Mouse (Mus musculus): ENCODE data around the gene Slc48a1. TPM values are rescaled to one million over a fixed set of nuclear protein-coding genes. Genes with fewer than 3 reads are reported as not detected.
A peak's percentile ranks its signal among the peaks of the same experiment; 100 is the strongest.

The Slc48a1 gene
- polyA plus RNA-seq, 1 experiment: 133 TPM

DNA sequence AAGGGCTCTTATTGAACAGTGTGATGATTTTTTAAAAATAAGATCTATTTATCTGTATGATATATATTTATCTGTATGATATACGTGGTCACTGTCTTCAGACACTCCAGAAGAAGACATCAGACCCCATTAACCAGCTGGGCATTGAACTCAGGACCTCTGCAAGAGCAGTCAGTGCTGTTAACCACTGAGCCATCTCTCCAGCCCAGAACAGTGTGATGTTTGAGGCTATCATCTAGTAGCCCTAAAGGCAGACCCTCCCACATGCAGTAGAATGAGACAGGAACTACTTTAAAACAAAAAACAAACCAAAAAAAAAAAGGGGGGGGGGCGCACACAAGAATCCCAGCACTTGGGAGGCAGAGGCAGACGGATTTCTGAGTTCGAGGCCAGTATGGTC is 30.8 kb upstream of the Slc48a1 start:
- no peaks in the 10 kb centered on the region for H3K4me1 ChIP-seq (ENCODE audit: control insufficient read depth, insufficient read depth, low read length)
- H3K27me3 ChIP-seq (ENCODE audit: control insufficient read depth, insufficient read depth, low read length): no peaks in the 10 kb centered on the region
- no peak for TF ChIP-seq POLR2A (IDR thresholded peaks at IDR 0.05; ENCODE audit: borderline replicate concordance, insufficient read depth, low read length)
- TF ChIP-seq CTCF (IDR thresholded peaks at IDR 0.05; ENCODE audit: borderline replicate concordance, insufficient read depth, low read depth, low read length): no peak
- no peak for DNase-seq
- 93% methylated on average over 4 of the region's 4 CpGs for WGBS
- H3K4me3 ChIP-seq (replicated peaks; ENCODE audit: insufficient read depth, low read depth, low read length): no peak overlapping the region
- no peak overlapping the region for H3K27ac ChIP-seq (ENCODE audit: insufficient read depth, low read length)

DNA sequence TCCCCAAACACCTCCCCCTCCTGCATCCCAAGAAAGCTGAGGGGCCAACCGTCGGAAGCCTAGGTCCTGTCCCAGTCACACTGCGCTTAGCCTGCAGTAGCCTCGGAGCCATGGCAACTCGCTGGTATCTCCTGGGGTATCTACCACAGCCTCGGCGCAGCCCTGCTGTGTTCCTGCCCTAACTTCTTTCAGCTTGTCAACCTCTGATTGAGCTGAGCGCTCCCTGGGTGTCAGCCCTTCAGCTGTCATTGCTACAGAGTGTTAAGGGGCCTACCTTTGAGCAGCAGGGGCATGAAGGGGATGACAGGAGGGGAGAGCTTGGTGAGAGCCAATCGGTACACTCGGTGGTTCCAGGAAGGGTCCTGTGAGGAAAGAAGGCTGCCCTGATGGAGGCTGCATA is 30.0 kb upstream of the Slc48a1 start:
- no peak overlapping the region for H3K27ac ChIP-seq (ENCODE audit: insufficient read depth, low read length)
- WGBS: 49% methylated on average over 10 of the region's 10 CpGs
- H3K4me3 ChIP-seq (replicated peaks; ENCODE audit: insufficient read depth, low read depth, low read length): no peak overlapping the region
- no peaks in the 10 kb centered on the region for H3K27me3 ChIP-seq (ENCODE audit: control insufficient read depth, insufficient read depth, low read length)
- no peaks in the 10 kb centered on the region for H3K4me1 ChIP-seq (ENCODE audit: control insufficient read depth, insufficient read depth, low read length)
- no peak for DNase-seq
- TF ChIP-seq POLR2A (IDR thresholded peaks at IDR 0.05; ENCODE audit: borderline replicate concordance, insufficient read depth, low read length): no peak
- TF ChIP-seq CTCF (IDR thresholded peaks at IDR 0.05; ENCODE audit: borderline replicate concordance, insufficient read depth, low read depth, low read length): no peak

- 97% methylated on average over 4 of the region's 4 CpGs for WGBS
- DNase-seq: no peak
- no peak overlapping the region for H3K27ac ChIP-seq (ENCODE audit: insufficient read depth, low read length)
- no peaks in the 10 kb centered on the region for H3K4me1 ChIP-seq (ENCODE audit: control insufficient read depth, insufficient read depth, low read length)
- TF ChIP-seq CTCF (IDR thresholded peaks at IDR 0.05; ENCODE audit: borderline replicate concordance, insufficient read depth, low read depth, low read length) (no peak), POLR2A (IDR thresholded peaks at IDR 0.05; ENCODE audit: borderline replicate concordance, insufficient read depth, low read length) (no peak)
- H3K27me3 ChIP-seq (ENCODE audit: control insufficient read depth, insufficient read depth, low read length): no peaks in the 10 kb centered on the region
- no peak overlapping the region for H3K4me3 ChIP-seq (replicated peaks; ENCODE audit: insufficient read depth, low read depth, low read length)
These were observed 29.4 kb upstream of the Slc48a1 start for GRCm38 (mm10) chr15:97748964-97749363.

- no peak overlapping the region for H3K4me3 ChIP-seq (replicated peaks; ENCODE audit: insufficient read depth, low read depth, low read length)
- H3K4me1 ChIP-seq (ENCODE audit: control insufficient read depth, insufficient read depth, low read length): no peaks in the 10 kb centered on the region
- no peak for TF ChIP-seq POLR2A (IDR thresholded peaks at IDR 0.05; ENCODE audit: borderline replicate concordance, insufficient read depth, low read length)
- no peak for TF ChIP-seq CTCF (IDR thresholded peaks at IDR 0.05; ENCODE audit: borderline replicate concordance, insufficient read depth, low read depth, low read length)
- H3K27me3 ChIP-seq (ENCODE audit: control insufficient read depth, insufficient read depth, low read length): no peaks in the 10 kb centered on the region
- 94% methylated on average over 9 of the region's 9 CpGs for WGBS
- no peak overlapping the region for H3K27ac ChIP-seq (ENCODE audit: insufficient read depth, low read length)
- no peak for DNase-seq
These were observed 28.9 kb upstream of the Slc48a1 start for GRCm38 (mm10) chr15:97749397-97749796.

DNA sequence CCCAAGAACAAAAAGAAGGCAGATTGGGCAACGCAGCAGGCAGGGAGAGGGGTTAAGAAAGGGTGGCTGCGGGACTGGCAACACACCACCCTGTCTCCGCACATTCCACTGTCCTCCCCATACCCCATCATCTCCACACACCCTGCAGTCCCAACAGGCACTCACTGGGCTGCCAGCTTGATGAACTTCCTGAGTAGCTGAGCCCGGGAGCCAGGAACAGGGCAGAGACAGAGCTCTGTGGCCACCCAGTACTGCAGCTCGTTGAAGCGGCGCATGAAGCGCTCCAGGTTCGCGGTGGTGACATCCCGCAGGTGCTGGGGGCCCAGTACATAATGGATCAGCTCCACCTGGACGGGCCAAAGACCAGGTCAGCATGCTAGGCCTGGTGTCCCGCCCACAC is 28.5 kb upstream of the Slc48a1 start:
- Histone ChIP-seq H3K4me1 (ENCODE audit: control insufficient read depth, insufficient read depth, low read length) (no peaks in the 10 kb centered on the region), H3K27me3 (ENCODE audit: control insufficient read depth, insufficient read depth, low read length) (no peaks in the 10 kb centered on the region), H3K27ac (ENCODE audit: insufficient read depth, low read length) (no peak overlapping the region), H3K4me3 (replicated peaks; ENCODE audit: insufficient read depth, low read depth, low read length) (no peak overlapping the region)
- WGBS: 63% methylated on average over 13 of the region's 13 CpGs
- TF ChIP-seq CTCF (IDR thresholded peaks at IDR 0.05; ENCODE audit: borderline replicate concordance, insufficient read depth, low read depth, low read length) (no peak), POLR2A (IDR thresholded peaks at IDR 0.05; ENCODE audit: borderline replicate concordance, insufficient read depth, low read length) (no peak)
- no peak for DNase-seq

- WGBS: 15% methylated on average over 12 of the region's 12 CpGs
- Histone ChIP-seq H3K4me1 (ENCODE audit: control insufficient read depth, insufficient read depth, low read length) (no peaks in the 10 kb centered on the region), H3K27me3 (ENCODE audit: control insufficient read depth, insufficient read depth, low read length) (no peaks in the 10 kb centered on the region), H3K4me3 (replicated peaks; ENCODE audit: insufficient read depth, low read depth, low read length) (no peak overlapping the region), H3K27ac (ENCODE audit: insufficient read depth, low read length) (no peak overlapping the region)
- peak; percentile 46 to 66 for DNase-seq
- TF ChIP-seq CTCF (IDR thresholded peaks at IDR 0.05; ENCODE audit: borderline replicate concordance, insufficient read depth, low read depth, low read length) (no peak), POLR2A (IDR thresholded peaks at IDR 0.05; ENCODE audit: borderline replicate concordance, insufficient read depth, low read length) (no peak)
These were observed 27.6 kb upstream of the Slc48a1 start for GRCm38 (mm10) chr15:97750697-97751096.

DNA sequence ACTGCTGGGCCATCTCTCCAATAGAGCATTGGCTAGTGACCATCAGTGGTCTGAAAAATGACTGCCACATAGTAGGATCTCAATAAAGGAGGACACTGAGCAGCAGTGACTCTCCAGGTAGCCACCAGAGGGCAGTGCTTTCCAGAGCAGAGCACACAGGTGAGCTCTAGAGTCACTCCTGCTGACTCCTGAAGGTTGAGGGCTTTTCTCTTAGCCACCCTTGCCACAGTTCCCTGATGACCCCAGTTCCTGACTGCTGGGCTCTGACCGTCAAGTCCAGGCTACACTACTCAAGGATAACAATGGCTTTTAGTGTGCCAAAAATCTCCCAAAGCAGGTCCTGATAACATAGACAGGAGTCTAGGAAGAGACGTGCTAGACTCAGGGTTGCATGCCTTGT is 26.6 kb upstream of the Slc48a1 start:
- H3K4me1 ChIP-seq (ENCODE audit: control insufficient read depth, insufficient read depth, low read length): no peaks in the 10 kb centered on the region
- DNase-seq: no peak
- H3K27ac ChIP-seq (ENCODE audit: insufficient read depth, low read length): no peak overlapping the region
- TF ChIP-seq CTCF (IDR thresholded peaks at IDR 0.05; ENCODE audit: borderline replicate concordance, insufficient read depth, low read depth, low read length): peak; percentile 40; the same call in 1 of the 2 replicates
- TF ChIP-seq POLR2A (IDR thresholded peaks at IDR 0.05; ENCODE audit: borderline replicate concordance, insufficient read depth, low read length): no peak
- WGBS: 82% methylated on average over 2 of the region's 2 CpGs
- H3K27me3 ChIP-seq (ENCODE audit: control insufficient read depth, insufficient read depth, low read length): no peaks in the 10 kb centered on the region
- H3K4me3 ChIP-seq (replicated peaks; ENCODE audit: insufficient read depth, low read depth, low read length): no peak overlapping the region

GRCm38 (mm10) chr15:97752491-97752890 is 25.8 kb upstream of the Slc48a1 start:
- Histone ChIP-seq H3K4me1 (ENCODE audit: control insufficient read depth, insufficient read depth, low read length) (no peaks in the 10 kb centered on the region), H3K4me3 (replicated peaks; ENCODE audit: insufficient read depth, low read depth, low read length) (no peak overlapping the region), H3K27me3 (ENCODE audit: control insufficient read depth, insufficient read depth, low read length) (no peaks in the 10 kb centered on the region), H3K27ac (ENCODE audit: insufficient read depth, low read length) (no peak overlapping the region)
- no peak for TF ChIP-seq POLR2A (IDR thresholded peaks at IDR 0.05; ENCODE audit: borderline replicate concordance, insufficient read depth, low read length)
- no peak for TF ChIP-seq CTCF (IDR thresholded peaks at IDR 0.05; ENCODE audit: borderline replicate concordance, insufficient read depth, low read depth, low read length)
- DNase-seq: no peak
- WGBS: 97% methylated on average over 5 of the region's 5 CpGs
